In the genomic region with DNA sequence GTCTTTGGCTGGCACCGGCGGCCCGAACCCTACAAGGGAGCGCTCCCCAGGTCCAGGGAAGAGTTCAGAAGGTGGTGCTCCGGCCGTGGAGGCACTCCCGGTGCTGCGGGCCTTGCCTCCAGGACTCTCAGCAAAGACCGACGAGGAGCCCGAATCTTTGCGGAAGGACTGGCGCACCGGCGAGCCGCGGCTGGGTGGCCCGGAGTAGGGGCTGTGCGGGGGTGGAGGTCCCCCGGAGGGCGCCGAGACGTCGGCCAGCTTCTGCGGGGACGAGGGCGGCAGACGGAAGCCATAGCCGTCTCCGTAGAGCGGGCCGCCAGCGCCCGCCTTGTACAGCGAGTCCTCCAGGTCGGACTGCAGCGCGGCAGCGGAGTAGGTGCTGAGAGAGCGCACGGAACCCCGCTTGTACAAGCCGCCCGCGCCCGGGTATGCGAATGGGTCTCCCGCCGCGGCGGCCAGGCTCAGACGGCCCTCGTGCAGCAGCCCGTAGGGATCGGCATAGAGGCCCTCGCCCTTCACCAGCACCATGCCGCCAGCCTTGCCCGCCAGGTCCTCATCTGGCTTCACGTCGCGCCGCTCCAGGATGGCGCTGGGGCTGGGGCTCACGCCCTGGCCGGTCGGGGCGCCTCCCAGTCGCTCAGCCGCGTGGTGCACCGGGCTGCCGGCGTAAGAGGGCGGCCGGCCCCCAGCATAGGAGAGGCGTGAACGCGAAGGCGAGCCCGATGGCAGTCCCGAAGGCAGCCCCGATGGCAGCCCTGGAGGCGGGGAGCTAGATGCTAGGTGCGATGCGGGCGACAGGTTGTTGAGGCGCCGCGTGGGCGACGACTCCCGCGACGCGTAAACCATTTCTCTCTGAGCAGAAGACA, we compare ENCODE assay signal across 9 mouse cellular contexts. TPM values are rescaled to one million over a fixed set of nuclear protein-coding genes. Genes with fewer than 3 reads are reported as not detected.
DNase-seq lines count a peak whose midpoint lies in the region; ATAC-seq lines count a peak whose summit lies in the region.
"Had no signal": no experiment of that assay in that cellular context is flagged by ENCODE, and none has a peak within 500 bp of the region (broad histone marks: within the 10 kb centered on the region; RNA-seq: fewer than 3 reads in every experiment).

No protein-coding gene starts in this region.

- 12% methylated on average over 84 of the region's 95 CpGs for WGBS in hindbrain, embryonic 16.5 days
- 11% methylated on average over 92 of the region's 95 CpGs for WGBS in midbrain, embryonic 15.5 days

- intact Hi-C loops in gastrocnemius, postnatal 36 days (cut with DNase I) = no loop called here

- no peak for ATAC-seq in hindbrain, embryonic 16.5 days
- ATAC-seq in midbrain, embryonic 15.5 days (replicated peaks) = no peak

- no peaks in the 10 kb centered on the region for H3K9me3 ChIP-seq in hindbrain, embryonic 16.5 days (ENCODE audit: control insufficient read depth, low read length)
- H3K9me3 ChIP-seq in midbrain, embryonic 15.5 days = no peaks in the 10 kb centered on the region

- peaks cover 10% of the 10 kb centered on the region for H3K36me3 ChIP-seq in hindbrain, embryonic 16.5 days (ENCODE audit: control insufficient read depth, insufficient read depth, low read length)
- H3K36me3 ChIP-seq in midbrain, embryonic 15.5 days (replicated peaks) = no peaks in the 10 kb centered on the region; the same call in none of the 2 replicates

- H3K4me2 ChIP-seq in hindbrain, embryonic 16.5 days (ENCODE audit: low read length) = peak overlapping the region; percentile 39
- H3K4me2 ChIP-seq in midbrain, embryonic 15.5 days = peak overlapping the region; percentile 23

- H3K4me3 ChIP-seq in hindbrain, embryonic 16.5 days (ENCODE audit: low read length) = peak overlapping the region; percentile 22
- peak overlapping the region; percentile 6; the same call in 1 of the 2 replicates for H3K4me3 ChIP-seq in midbrain, embryonic 15.5 days

- H3K27ac ChIP-seq in hindbrain, embryonic 16.5 days (ENCODE audit: low read depth, low read length) = peak overlapping the region; percentile 34; the same call in 1 of the 2 replicates
- no peak overlapping the region for H3K27ac ChIP-seq in midbrain, embryonic 15.5 days

- H3K4me1 ChIP-seq in hindbrain, embryonic 16.5 days (ENCODE audit: control insufficient read depth, insufficient read depth, low read depth, low read length) = peaks cover 37% of the 10 kb centered on the region
- H3K4me1 ChIP-seq in midbrain, embryonic 15.5 days = peaks cover 48% of the 10 kb centered on the region

- H3K27me3 ChIP-seq in hindbrain, embryonic 16.5 days (replicated peaks; ENCODE audit: control insufficient read depth, insufficient read depth, low read length) = peaks cover 35% of the 10 kb centered on the region
- H3K27me3 ChIP-seq in midbrain, embryonic 15.5 days (replicated peaks) = peaks cover 27% of the 10 kb centered on the region

- peak; percentile 27 for DNase-seq in gastrocnemius, postnatal 10 days
- DNase-seq in gastrocnemius, postnatal 36 days = no peak
- DNase-seq in B cell, adult 2 months = peak; percentile 42 to 54
- DNase-seq in cerebellum, postnatal 14 days = peak; percentile 66 to 70
- no peak for DNase-seq in urinary bladder, postnatal 4 days (ENCODE audit: low spot score in 2 of 2)
- no peak for DNase-seq in Muller cell, postnatal 12 days (ENCODE audit: inconsistent ontology term)

- H3K9ac ChIP-seq in hindbrain, embryonic 16.5 days (ENCODE audit: low read depth, low read length) = peak overlapping the region; percentile 41
- H3K9ac ChIP-seq in midbrain, embryonic 15.5 days = 0 out of 2 replicates have a peak overlapping the region, but pooled peaks have one; percentile 3

RNA-seq across cellular contexts. Expression of a gene that starts 34.5 kb away (rescaled TPM):
- not detected for total RNA-seq in gastrocnemius, postnatal 10 days (2021)
- not detected for total RNA-seq in gastrocnemius, postnatal 36 days (2021)
- polyA plus RNA-seq in hindbrain, embryonic 16.5 days (2015; fragmentation: Nextera tagmentation; extraction: Ambion mirVana) = 0.85 and 0.87 TPM in 2 replicates
- polyA plus RNA-seq in midbrain, embryonic 15.5 days (2015; fragmentation: Nextera tagmentation; extraction: Ambion mirVana) = 1.3 and 1.6 TPM in 2 replicates
- total RNA-seq: hematopoietic stem cell, adult 5-6 weeks had no signal

RNA-seq across cellular contexts. Expression of a gene that starts 41.3 kb away (rescaled TPM):
- 1 to 10 TPM; 1.1 to 1.4 TPM for total RNA-seq in gastrocnemius, postnatal 10 days (2021)
- total RNA-seq in gastrocnemius, postnatal 36 days (2021) = under 1 TPM; 0.59 to 0.72 TPM
- polyA plus RNA-seq in hindbrain, embryonic 16.5 days (2015; fragmentation: Nextera tagmentation; extraction: Ambion mirVana) = 8.0 and 8.9 TPM in 2 replicates
- 13.2 and 13.9 TPM in 2 replicates for polyA plus RNA-seq in midbrain, embryonic 15.5 days (2015; fragmentation: Nextera tagmentation; extraction: Ambion mirVana)
- total RNA-seq: hematopoietic stem cell, adult 5-6 weeks had no signal

Comparison
In these comparisons a context has a peak if more than half of its experiments do, and no peak if none do; other contexts are left out.
1. DNase-seq: peak in gastrocnemius, postnatal 10 days (single experiment), B cell, adult 2 months (2 of 2) and cerebellum, postnatal 14 days (2 of 2); none in gastrocnemius, postnatal 36 days (0 of 2), urinary bladder, postnatal 4 days (0 of 2) and Muller cell, postnatal 12 days (single experiment).